Mouse (Mus musculus) stomach, embryonic 14.5 days (tissue): ENCODE data around the gene Kif16b. TPM values are rescaled to one million over a fixed set of nuclear protein-coding genes. Genes with fewer than 3 reads are reported as not detected.

Experiments
- ATAC-seq: fragments of 200-750 bp; cut with Nextera tagmentation; 2 replicates; pipeline ENCODE4 v1.8.0; 2017; ENCODE audit warnings: low read depth, moderate TSS enrichment; ENCODE audit not compliant: insufficient number of reproducible peaks, insufficient read depth, low FRiP score
- H3K27ac ChIP-seq: fragments of 300-500 bp; sonication (generic); 2 replicates; pipeline ENCODE4 v1.5.1; 2014; ENCODE audit warnings: mild to moderate bottlenecking, low read length, moderate library complexity, mixed read lengths
- H3K27me3 ChIP-seq: fragments of 300-500 bp; sonication (generic); 2 replicates; pipeline ENCODE4 v1.6.1; 2014; ENCODE audit warnings: low read length, control low read depth, mixed read lengths; ENCODE audit not compliant: control insufficient read depth, insufficient read depth
- H3K36me3 ChIP-seq: fragments of 300-500 bp; sonication (generic); 2 replicates; pipeline ENCODE4 v1.6.1; 2014; ENCODE audit warnings: mild to moderate bottlenecking, control low read depth, low read length, moderate library complexity, mixed read lengths; ENCODE audit not compliant: control insufficient read depth, insufficient read depth
- H3K4me1 ChIP-seq: fragments of 300-500 bp; sonication (generic); 2 replicates; pipeline ENCODE4 v1.6.1; 2014; ENCODE audit warnings: low read length, control low read depth, mixed read lengths; ENCODE audit not compliant: control insufficient read depth, insufficient read depth
- H3K4me2 ChIP-seq: fragments of 300-500 bp; sonication (generic); replicated peaks from 2 replicates; pipeline ENCODE4 v1.6.1; 2014; ENCODE audit warnings: low read depth, low read length, control low read depth
- H3K4me3 ChIP-seq: fragments of 300-500 bp; sonication (generic); 2 replicates; pipeline ENCODE4 v1.5.1; 2014; ENCODE audit warnings: low read depth, low read length, control low read depth
- H3K9ac ChIP-seq: fragments of 300-500 bp; sonication (generic); replicated peaks from 2 replicates; pipeline ENCODE4 v1.6.1; 2014; ENCODE audit warnings: low read depth, mild to moderate bottlenecking, control low read depth, low read length, moderate library complexity, mixed read lengths
- H3K9me3 ChIP-seq: fragments of 300-500 bp; sonication (generic); 2 replicates; pipeline ENCODE4 v1.6.1; 2016; ENCODE audit warnings: low read depth, low read length, control low read depth; ENCODE audit not compliant: control insufficient read depth
- WGBS: fragments of 180-500 bp; shearing (Covaris S2); extraction: QIAGEN DNeasy Blood & Tissue Kit; methylation state at CpG from one replicate; pipeline ENCODE4 v1.1.7; 2014; 5-methylcytosine and 5-hydroxymethylcytosine counted together
- polyA plus RNA-seq: library from polyadenylated mRNA; unstranded; fragments of >200 nt; fragmentation: Nextera tagmentation; extraction: Ambion mirVana; gene quantifications from 2 replicates; pipeline ENCODE4 v1.2.1, GENCODE M21; 2014

Kif16b gene
- polyA plus RNA-seq, 1 experiment from 2014 or later: 13.5 TPM

DNA sequence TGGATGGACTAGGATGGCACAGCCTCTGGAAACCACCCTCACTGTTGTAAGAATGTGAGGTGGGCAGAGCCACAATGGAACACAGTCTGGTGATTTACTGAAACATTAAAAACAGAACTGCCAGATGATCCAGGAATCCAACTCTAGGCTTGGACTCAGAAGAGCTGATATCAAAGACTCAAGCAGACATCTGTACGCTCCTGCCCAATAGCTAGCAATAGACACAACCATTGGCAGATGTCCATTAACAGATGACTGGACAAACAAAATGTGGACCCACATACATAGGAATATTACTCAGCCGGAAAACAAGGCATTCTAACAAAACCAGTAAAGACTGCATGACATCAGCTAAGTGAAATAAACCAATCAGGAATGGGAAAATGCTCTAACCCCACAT, 167.3 kb downstream of the Kif16b start:
- ATAC-seq: no peak
- H3K27ac ChIP-seq: no peak overlapping the region
- no peaks in the 10 kb centered on the region for H3K4me1 ChIP-seq
- H3K9ac ChIP-seq: no peak overlapping the region
- no peak overlapping the region for H3K4me3 ChIP-seq
- H3K9me3 ChIP-seq: no peaks in the 10 kb centered on the region
- no peak overlapping the region for H3K4me2 ChIP-seq
- H3K36me3 ChIP-seq: no peaks in the 10 kb centered on the region
- no peaks in the 10 kb centered on the region for H3K27me3 ChIP-seq
- 95% methylated on average over 2 of the region's 2 CpGs for WGBS

DNA sequence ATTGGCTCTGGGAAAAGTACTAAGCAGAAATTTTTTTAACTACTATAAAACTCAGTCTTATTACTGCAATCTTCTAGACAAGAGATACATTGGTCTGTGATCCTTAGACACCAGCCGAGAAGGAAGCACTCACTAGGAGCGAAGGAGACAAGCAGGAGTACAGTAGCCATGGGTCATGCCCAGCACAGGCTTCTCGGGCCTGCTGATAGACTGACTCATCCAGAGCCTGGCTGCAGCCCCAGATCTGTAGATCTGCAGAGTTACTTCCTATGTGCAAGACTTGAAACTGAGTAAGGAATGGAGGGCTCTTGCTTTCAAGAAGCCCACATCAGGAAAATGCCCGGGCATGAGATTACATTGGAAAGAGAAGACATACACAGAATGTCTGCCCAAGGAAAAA, 169.0 kb downstream of the Kif16b start:
- Histone ChIP-seq H3K4me1 (no peaks in the 10 kb centered on the region), H3K27me3 (no peaks in the 10 kb centered on the region), H3K4me3 (no peak overlapping the region), H3K9ac (no peak overlapping the region), H3K27ac (no peak overlapping the region), H3K9me3 (no peaks in the 10 kb centered on the region), H3K4me2 (no peak overlapping the region), H3K36me3 (no peaks in the 10 kb centered on the region)
- no peak for ATAC-seq
- 87% methylated on average over 4 of the region's 4 CpGs for WGBS

DNA sequence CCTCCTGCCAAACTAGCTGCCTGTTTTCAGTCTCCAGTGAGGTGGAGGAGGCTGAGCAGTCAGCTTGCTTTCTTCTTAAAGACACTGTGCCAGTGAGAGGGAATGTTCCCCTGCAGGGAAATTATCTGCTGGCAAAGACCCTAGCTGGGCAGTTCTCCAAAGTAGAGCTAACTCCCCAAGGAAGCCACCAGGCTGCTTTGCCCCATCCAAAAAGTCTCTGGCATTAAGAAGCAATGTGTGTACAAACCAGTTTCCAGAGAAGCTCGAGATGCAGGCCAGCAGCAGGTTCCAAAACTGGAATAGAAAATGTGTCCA, 169.6 kb downstream of the Kif16b start:
- H3K4me1 ChIP-seq: no peaks in the 10 kb centered on the region
- H3K27ac ChIP-seq: no peak overlapping the region
- no peaks in the 10 kb centered on the region for H3K27me3 ChIP-seq
- no peak overlapping the region for H3K4me2 ChIP-seq
- no peak overlapping the region for H3K9ac ChIP-seq
- H3K36me3 ChIP-seq: no peaks in the 10 kb centered on the region
- no peak for ATAC-seq
- no peak overlapping the region for H3K4me3 ChIP-seq
- no peaks in the 10 kb centered on the region for H3K9me3 ChIP-seq
- 82% methylated on average over 1 of the region's 1 CpGs for WGBS

DNA sequence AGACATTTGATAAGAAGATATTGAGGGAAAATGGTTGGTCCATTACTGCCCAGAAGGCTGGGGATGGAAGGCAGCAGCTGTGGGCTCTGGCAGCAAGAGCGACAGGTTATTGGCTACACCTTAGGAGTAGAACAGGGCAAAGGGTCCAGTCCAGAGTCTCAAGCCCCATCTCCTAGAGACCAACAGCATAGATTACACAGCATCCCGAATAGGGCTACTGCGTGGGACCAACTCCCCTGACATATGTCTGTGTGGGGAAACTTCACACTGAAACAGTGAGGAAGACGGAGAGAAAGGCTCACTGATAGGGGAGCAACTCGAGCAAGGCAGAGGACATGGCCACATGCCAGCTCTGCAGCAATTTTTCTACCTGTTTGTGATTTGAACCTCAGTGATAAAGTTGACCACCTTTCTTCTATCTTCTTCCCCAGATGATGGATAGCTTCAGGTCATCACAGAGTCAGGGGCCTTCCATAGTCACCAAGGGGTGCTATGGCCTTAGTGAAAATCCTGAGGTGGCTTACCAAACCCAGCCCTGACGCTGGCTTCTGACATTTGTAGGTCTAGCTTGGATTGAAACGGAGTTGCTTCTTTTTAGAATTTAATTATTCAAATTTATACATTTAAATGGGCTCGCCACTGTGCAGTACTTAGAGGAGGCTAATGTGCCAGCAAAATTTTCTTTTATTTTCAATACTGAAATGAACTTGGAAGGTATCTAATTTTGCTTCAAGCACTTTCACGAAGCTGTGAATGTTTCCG, 170.1 kb downstream of the Kif16b start:
- no peak overlapping the region for H3K27ac ChIP-seq
- no peaks in the 10 kb centered on the region for H3K9me3 ChIP-seq
- H3K9ac ChIP-seq: no peak overlapping the region
- H3K4me3 ChIP-seq: no peak overlapping the region
- no peaks in the 10 kb centered on the region for H3K27me3 ChIP-seq
- no peaks in the 10 kb centered on the region for H3K36me3 ChIP-seq
- 80% methylated on average over 10 of the region's 10 CpGs for WGBS
- no peaks in the 10 kb centered on the region for H3K4me1 ChIP-seq
- no peak for ATAC-seq
- H3K4me2 ChIP-seq: no peak overlapping the region

DNA sequence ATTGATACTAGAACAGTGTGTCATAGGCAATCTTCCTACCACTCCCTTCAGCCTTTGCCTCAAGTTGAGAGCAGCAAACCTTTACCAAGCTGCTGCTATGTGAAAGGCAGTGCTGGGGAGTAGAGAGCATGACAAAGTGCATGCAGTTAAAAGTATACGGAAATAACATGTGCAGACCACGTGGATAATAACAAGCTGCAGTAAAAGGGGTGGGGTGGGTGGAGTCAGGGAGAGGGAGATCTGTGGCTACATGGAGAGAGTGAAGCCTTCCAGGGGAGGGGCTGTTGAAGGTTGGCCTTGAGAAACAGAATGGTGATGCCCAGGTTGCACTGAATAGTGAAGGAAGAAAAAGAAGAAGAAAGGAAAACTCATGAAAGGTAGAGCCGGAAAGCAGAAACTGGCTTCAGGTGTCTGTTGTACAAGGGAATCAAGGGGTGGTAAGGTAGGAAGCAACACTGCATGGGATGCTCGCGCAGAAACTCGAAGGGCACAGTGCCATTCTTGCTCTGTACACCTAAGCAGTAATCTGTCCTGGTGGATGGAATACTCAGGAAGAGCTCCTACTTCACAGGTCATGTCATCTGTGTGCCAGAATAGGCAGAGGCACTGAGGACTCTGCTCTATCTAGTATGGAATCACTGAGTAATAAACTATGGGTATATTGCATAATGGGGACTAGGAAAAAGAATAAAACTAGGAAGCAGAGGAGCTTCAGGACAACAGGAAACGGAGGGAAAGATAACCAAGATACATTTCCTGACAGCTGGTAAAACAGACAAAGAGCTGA, 176.9 kb downstream of the Kif16b start:
- Histone ChIP-seq H3K36me3 (no peaks in the 10 kb centered on the region), H3K9ac (no peak overlapping the region), H3K27me3 (no peaks in the 10 kb centered on the region), H3K4me2 (no peak overlapping the region), H3K4me1 (no peaks in the 10 kb centered on the region), H3K27ac (no peak overlapping the region), H3K4me3 (no peak overlapping the region), H3K9me3 (no peaks in the 10 kb centered on the region)
- WGBS: 76% methylated on average over 7 of the region's 7 CpGs
- no peak for ATAC-seq

DNA sequence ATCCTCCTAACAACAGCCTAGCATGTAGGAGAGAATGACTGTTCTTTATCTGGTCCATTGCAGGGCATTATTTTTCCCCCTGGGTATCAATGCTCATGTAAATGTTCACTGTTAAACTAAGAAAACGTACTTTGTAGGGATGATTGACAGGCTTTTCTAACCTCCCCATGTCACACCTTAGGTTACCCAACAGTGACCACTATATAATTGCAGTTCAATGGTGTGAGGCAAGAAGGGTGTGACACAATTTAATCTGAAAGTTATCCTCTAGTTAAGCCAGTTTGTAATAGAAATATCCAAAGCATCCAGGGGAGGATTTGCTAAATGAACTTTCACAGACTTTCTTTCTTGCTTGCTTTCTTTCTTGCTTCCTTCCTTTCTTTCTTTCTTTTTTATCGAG, 181.2 kb downstream of the Kif16b start:
- H3K36me3 ChIP-seq: no peaks in the 10 kb centered on the region
- no peaks in the 10 kb centered on the region for H3K4me1 ChIP-seq
- WGBS: 86% methylated on average over 2 of the region's 2 CpGs
- H3K4me3 ChIP-seq: no peak overlapping the region
- H3K9me3 ChIP-seq: no peaks in the 10 kb centered on the region
- ATAC-seq: no peak
- no peak overlapping the region for H3K4me2 ChIP-seq
- H3K9ac ChIP-seq: no peak overlapping the region
- no peak overlapping the region for H3K27ac ChIP-seq
- no peaks in the 10 kb centered on the region for H3K27me3 ChIP-seq

DNA sequence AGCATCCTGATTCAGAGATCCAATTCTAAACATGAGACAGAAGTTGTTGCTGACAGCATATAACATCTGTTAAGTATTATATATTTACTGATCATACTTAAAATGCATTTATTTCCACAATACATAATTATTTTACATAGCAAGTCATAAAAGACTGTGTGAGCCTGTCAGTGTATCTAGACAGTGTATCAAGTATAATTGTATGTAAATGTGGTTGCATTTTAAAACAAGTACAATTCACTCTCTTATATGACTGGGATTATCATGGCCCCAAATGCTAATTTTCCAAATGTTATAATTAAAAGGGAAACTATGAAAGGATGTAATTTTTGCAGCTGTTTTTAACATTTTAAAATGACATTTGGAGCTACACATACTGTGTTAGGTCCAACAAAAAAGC, 182.3 kb downstream of the Kif16b start:
- Histone ChIP-seq H3K27ac (no peak overlapping the region), H3K36me3 (no peaks in the 10 kb centered on the region), H3K27me3 (no peaks in the 10 kb centered on the region), H3K4me2 (no peak overlapping the region), H3K9me3 (no peaks in the 10 kb centered on the region), H3K4me1 (no peaks in the 10 kb centered on the region), H3K4me3 (no peak overlapping the region), H3K9ac (no peak overlapping the region)
- no peak for ATAC-seq

DNA sequence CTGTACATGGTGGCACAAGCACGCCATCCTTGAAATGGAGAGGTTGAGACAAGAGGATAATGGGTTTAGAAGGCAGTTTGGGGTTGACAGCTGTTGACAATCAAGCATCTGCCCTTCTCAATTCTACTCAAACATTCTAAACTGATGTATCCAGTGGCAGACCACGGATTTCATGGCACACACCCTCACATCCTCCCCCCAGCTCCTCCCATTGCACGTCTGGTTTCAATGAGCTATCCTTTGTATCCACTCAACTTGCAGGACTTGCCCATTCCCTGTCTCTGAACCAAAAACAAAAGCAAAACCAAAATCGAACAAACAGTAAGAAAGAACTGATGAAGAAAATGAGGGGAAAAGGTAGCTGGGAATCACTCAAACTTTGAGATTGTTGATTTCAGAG, 183.7 kb downstream of the Kif16b start:
- ATAC-seq: no peak
- Histone ChIP-seq H3K4me3 (no peak overlapping the region), H3K4me1 (no peaks in the 10 kb centered on the region), H3K9me3 (no peaks in the 10 kb centered on the region), H3K9ac (no peak overlapping the region), H3K4me2 (no peak overlapping the region), H3K27ac (no peak overlapping the region), H3K36me3 (no peaks in the 10 kb centered on the region), H3K27me3 (no peaks in the 10 kb centered on the region)
- 80% methylated on average over 4 of the region's 4 CpGs for WGBS

DNA sequence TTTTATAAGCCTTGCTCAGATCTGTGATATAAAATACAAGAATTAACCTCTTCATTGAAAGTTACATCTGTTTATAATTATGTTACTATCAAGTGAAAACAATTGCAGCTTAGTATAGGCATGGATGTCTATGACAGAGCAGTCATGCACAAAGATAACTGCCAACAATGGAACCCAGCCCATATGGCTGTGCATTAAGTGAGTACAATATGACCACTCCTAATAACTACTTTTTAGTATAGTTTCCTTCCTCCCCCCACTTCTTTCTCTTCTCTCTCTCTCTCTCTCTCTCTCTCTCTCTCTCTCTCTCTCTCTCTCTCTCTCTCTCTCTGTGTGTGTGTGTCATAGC, 185.4 kb downstream of the Kif16b start:
- H3K9ac ChIP-seq: no peak overlapping the region

More for the DNA sequence above, 185.4 kb downstream of the Kif16b start:
- H3K4me3 ChIP-seq: no peak overlapping the region
- no peaks in the 10 kb centered on the region; the same call in 1 of the 2 replicates for H3K36me3 ChIP-seq
- H3K4me2 ChIP-seq: no peak overlapping the region
- no peak for ATAC-seq
- no peaks in the 10 kb centered on the region for H3K9me3 ChIP-seq
- H3K27ac ChIP-seq: no peak overlapping the region
- no peaks in the 10 kb centered on the region for H3K4me1 ChIP-seq
- H3K27me3 ChIP-seq: no peaks in the 10 kb centered on the region
